Mouse (Mus musculus): ENCODE data around the gene Itgal. TPM values are rescaled to one million over a fixed set of nuclear protein-coding genes. Genes with fewer than 3 reads are reported as not detected.
A peak's percentile ranks its signal among the peaks of the same experiment; 100 is the strongest.

Itgal gene
- total and polyA plus RNA-seq, 2 experiments from 2014 or later, result 1.1 to 1.7 TPM

DNA sequence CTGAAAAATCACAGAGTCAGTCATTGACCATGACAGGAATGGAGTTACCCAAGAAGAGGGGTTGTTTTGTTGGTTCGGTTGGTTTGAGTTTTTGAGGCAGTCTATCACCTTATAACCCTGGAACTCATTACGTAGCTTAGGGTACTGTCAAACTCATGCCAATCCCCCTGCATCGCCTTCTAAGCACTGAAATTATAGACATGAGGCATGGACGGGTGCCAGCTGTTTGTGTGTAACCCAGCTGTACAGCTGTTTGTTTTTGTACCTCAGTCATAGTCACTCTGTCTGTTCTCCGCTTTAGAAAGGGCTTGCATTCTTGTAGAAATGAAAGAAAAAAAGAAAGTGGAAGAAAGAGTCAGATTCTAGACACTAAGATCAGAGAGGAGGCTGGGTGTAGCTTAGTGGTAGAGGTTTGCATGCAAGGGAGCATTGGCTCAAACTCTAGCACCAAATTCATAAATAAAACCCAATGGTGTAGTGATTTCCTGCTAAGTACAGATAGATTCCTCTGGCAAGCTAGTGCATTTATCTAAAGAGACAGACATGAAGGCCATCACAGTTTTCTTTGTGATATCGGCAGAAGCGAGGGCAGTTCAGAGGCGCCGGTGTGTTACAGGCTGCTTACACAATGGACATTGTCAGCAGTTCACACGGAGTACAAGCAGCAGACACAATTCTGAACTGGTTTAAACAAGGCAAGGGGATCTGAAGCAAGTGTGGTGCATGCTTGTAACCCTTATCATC, 33.7 kb upstream of the Itgal start:
- no peak overlapping the region for H3K4me3 ChIP-seq (ENCODE audit: low read depth, low read length)
- H3K9ac ChIP-seq (replicated peaks; ENCODE audit: low read depth, low read length), result no peak overlapping the region
- no peak for DNase-seq (ENCODE audit: low spot score)
- H3K36me3 ChIP-seq (replicated peaks; ENCODE audit: control insufficient read depth, insufficient read depth, low read length), result no peaks in the 10 kb centered on the region
- ATAC-seq (ENCODE audit: insufficient read depth, low read depth), result no peak
- H3K4me1 ChIP-seq (ENCODE audit: control insufficient read depth, insufficient read depth), result peaks cover 10% of the 10 kb centered on the region; the same call in 1 of the 2 replicates
- WGBS, result 72% methylated on average over 10 of the region's 10 CpGs
- no peak overlapping the region for H3K27ac ChIP-seq (ENCODE audit: low read depth)
- no peak overlapping the region for H3K4me2 ChIP-seq (ENCODE audit: low read depth, low read length)
- H3K9me3 ChIP-seq (replicated peaks; ENCODE audit: control insufficient read depth, low read length), result no peaks in the 10 kb centered on the region
- TF ChIP-seq CTCF (IDR thresholded peaks at IDR 0.05; ENCODE audit: low read depth) (no peak), EP300 (IDR thresholded peaks at IDR 0.05; ENCODE audit: low read depth) (no peak)
- H3K27me3 ChIP-seq (ENCODE audit: control insufficient read depth, insufficient read depth, low read length), result no peaks in the 10 kb centered on the region

DNA sequence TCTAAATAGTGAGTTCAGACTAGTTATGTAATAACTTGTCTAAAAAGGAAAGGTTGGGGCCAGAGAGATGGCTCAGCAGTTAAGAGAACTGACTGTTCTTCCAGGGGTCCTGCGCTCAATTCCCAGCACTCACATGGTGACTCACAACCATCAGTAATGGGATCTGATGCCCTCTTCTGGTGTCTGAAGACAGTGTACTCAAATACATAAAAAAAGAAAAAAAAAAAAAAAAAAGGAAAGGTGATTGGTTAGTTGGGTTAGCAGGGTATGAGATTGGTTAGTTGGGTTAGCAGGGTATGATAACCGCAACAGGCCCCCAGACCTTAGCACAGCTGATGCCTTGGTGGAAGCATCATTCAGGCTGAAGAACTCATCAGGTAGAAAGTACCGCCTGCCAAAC, 32.5 kb upstream of the Itgal start:
- Histone ChIP-seq H3K27ac (ENCODE audit: low read depth) (no peak overlapping the region), H3K9me3 (replicated peaks; ENCODE audit: control insufficient read depth, low read length) (no peaks in the 10 kb centered on the region), H3K4me1 (ENCODE audit: control insufficient read depth, insufficient read depth) (peaks cover 10% of the 10 kb centered on the region; the same call in 1 of the 2 replicates), H3K4me3 (ENCODE audit: low read depth, low read length) (no peak overlapping the region), H3K4me2 (ENCODE audit: low read depth, low read length) (no peak overlapping the region), H3K9ac (replicated peaks; ENCODE audit: low read depth, low read length) (no peak overlapping the region), H3K36me3 (replicated peaks; ENCODE audit: control insufficient read depth, insufficient read depth, low read length) (no peaks in the 10 kb centered on the region), H3K27me3 (ENCODE audit: control insufficient read depth, insufficient read depth, low read length) (no peaks in the 10 kb centered on the region)
- DNase-seq (ENCODE audit: low spot score) (no peak), ATAC-seq (ENCODE audit: insufficient read depth, low read depth) (no peak)
- TF ChIP-seq EP300 (IDR thresholded peaks at IDR 0.05; ENCODE audit: low read depth), result no peak
- TF ChIP-seq CTCF (IDR thresholded peaks at IDR 0.05; ENCODE audit: low read depth), result no peak
- WGBS, result 89% methylated on average over 3 of the region's 3 CpGs

DNA sequence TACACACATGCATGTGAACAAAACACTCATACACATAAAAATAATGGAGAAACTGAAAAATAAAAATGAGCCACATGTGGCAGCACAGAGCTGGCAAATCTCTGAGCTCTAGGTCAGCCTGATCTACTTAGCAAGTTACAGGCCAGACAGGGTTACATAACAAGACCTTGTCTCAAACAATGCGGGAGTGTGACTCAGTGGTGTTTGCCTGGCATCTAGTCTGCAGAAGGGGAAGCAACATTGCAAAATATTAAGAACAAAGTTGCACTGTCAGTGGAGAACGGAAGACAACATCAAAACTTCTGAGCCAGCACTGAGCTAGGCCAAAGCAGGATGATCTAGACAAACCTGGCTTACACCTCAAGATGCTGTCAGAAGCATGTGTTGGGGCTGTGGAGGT, 25.8 kb upstream of the Itgal start:
- H3K4me3 ChIP-seq (ENCODE audit: low read depth, low read length), result no peak overlapping the region
- ATAC-seq (ENCODE audit: insufficient read depth, low read depth) (no peak), DNase-seq (ENCODE audit: low spot score) (no peak)
- H3K9ac ChIP-seq (replicated peaks; ENCODE audit: low read depth, low read length), result no peak overlapping the region
- peaks cover 16% of the 10 kb centered on the region for H3K36me3 ChIP-seq (replicated peaks; ENCODE audit: control insufficient read depth, insufficient read depth, low read length)
- no peak overlapping the region for H3K27ac ChIP-seq (ENCODE audit: low read depth)
- 80% methylated on average over 2 of the region's 2 CpGs for WGBS
- H3K27me3 ChIP-seq (ENCODE audit: control insufficient read depth, insufficient read depth, low read length), result no peaks in the 10 kb centered on the region
- peaks cover 11% of the 10 kb centered on the region for H3K4me1 ChIP-seq (ENCODE audit: control insufficient read depth, insufficient read depth)
- TF ChIP-seq CTCF (IDR thresholded peaks at IDR 0.05; ENCODE audit: low read depth), result no peak
- no peak for TF ChIP-seq EP300 (IDR thresholded peaks at IDR 0.05; ENCODE audit: low read depth)
- no peaks in the 10 kb centered on the region for H3K9me3 ChIP-seq (replicated peaks; ENCODE audit: control insufficient read depth, low read length)
- H3K4me2 ChIP-seq (ENCODE audit: low read depth, low read length), result no peak overlapping the region

DNA sequence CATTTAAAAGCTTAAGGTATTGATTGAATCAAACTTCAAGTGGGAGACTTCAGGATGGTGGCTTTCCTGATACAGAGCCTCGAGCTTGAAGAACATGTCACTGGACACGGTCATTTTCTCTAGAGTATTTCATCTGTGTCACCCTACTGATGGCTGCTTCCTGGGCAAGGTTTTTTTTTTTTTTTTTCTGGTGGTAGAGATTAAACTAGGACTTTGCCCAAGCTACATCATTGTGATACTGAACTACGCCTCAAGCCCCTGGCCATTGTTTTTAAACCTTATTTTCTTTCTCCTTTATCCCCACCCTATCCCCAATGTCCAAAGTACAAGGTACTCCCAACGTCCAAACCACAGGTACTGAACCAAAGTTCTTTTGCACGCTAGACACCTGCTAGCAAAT, 25.4 kb upstream of the Itgal start:
- Histone ChIP-seq H3K27me3 (ENCODE audit: control insufficient read depth, insufficient read depth, low read length) (no peaks in the 10 kb centered on the region), H3K9ac (replicated peaks; ENCODE audit: low read depth, low read length) (no peak overlapping the region), H3K27ac (ENCODE audit: low read depth) (no peak overlapping the region), H3K9me3 (replicated peaks; ENCODE audit: control insufficient read depth, low read length) (no peaks in the 10 kb centered on the region), H3K4me2 (ENCODE audit: low read depth, low read length) (no peak overlapping the region), H3K36me3 (replicated peaks; ENCODE audit: control insufficient read depth, insufficient read depth, low read length) (peaks cover 16% of the 10 kb centered on the region), H3K4me3 (ENCODE audit: low read depth, low read length) (no peak overlapping the region), H3K4me1 (ENCODE audit: control insufficient read depth, insufficient read depth) (peaks cover 11% of the 10 kb centered on the region)
- no peak for DNase-seq (ENCODE audit: low spot score)
- no peak for ATAC-seq (ENCODE audit: insufficient read depth, low read depth)
- WGBS, result 89% methylated on average over 5 of the region's 5 CpGs
- TF ChIP-seq CTCF (IDR thresholded peaks at IDR 0.05; ENCODE audit: low read depth), result no peak
- TF ChIP-seq EP300 (IDR thresholded peaks at IDR 0.05; ENCODE audit: low read depth), result no peak

DNA sequence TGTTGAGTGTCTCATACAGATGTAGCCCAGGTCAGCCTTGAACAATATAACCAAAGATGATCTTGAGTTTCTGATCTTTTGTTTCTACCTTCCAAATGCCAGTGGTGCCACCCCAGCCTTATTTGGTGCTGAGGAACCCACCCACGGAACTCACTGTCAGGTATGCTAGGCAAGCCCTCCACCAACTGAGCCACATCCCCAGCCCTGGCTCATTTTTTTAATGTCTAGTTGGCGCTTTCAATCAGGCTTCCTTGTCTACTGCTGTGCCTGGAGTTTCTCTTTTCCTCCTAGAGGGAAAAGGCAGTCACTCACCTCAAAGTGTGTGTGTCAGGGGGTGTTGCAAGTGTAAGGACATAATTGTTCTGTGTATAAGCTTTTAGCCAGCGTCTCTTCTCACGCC, 25.0 kb upstream of the Itgal start:
- H3K27me3 ChIP-seq (ENCODE audit: control insufficient read depth, insufficient read depth, low read length), result no peaks in the 10 kb centered on the region
- H3K4me3 ChIP-seq (ENCODE audit: low read depth, low read length), result no peak overlapping the region
- whole genome bisulfite sequencing, result 91% methylated on average over 4 of the region's 4 CpGs
- no peak for TF ChIP-seq CTCF (IDR thresholded peaks at IDR 0.05; ENCODE audit: low read depth)
- no peak for TF ChIP-seq EP300 (IDR thresholded peaks at IDR 0.05; ENCODE audit: low read depth)
- no peak overlapping the region for H3K4me2 ChIP-seq (ENCODE audit: low read depth, low read length)
- H3K36me3 ChIP-seq (replicated peaks; ENCODE audit: control insufficient read depth, insufficient read depth, low read length), result peaks cover 16% of the 10 kb centered on the region
- H3K9me3 ChIP-seq (replicated peaks; ENCODE audit: control insufficient read depth, low read length), result no peaks in the 10 kb centered on the region
- peaks cover 11% of the 10 kb centered on the region for H3K4me1 ChIP-seq (ENCODE audit: control insufficient read depth, insufficient read depth)
- ATAC-seq (ENCODE audit: insufficient read depth, low read depth) (no peak), DNase-seq (ENCODE audit: low spot score) (no peak)
- no peak overlapping the region for H3K9ac ChIP-seq (replicated peaks; ENCODE audit: low read depth, low read length)
- no peak overlapping the region for H3K27ac ChIP-seq (ENCODE audit: low read depth)

DNA sequence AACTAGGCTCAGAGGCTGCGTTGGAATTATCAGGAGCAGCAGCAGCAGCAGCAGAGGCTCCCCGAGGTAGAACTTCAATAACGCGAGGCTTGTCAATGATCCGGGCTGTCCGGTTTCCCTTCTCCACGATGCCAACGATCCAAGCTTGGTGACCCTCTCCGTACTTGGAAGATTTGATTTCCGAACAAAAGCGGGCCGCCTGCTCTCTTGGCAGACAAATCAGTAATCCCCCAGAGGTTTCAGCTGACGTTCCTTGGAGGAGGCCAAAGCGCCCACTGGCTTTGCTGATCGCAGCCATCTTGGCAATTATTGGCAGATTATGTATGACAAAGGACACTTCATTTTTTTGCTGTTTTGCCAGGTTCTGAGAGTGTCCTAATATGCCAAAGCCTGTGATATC, 23.5 kb upstream of the Itgal start:
- no peak for TF ChIP-seq CTCF (IDR thresholded peaks at IDR 0.05; ENCODE audit: low read depth)
- no peak for TF ChIP-seq EP300 (IDR thresholded peaks at IDR 0.05; ENCODE audit: low read depth)
- H3K36me3 ChIP-seq (replicated peaks; ENCODE audit: control insufficient read depth, insufficient read depth, low read length), result peaks cover 16% of the 10 kb centered on the region
- peak overlapping the region; percentile 80 for H3K4me3 ChIP-seq (ENCODE audit: low read depth, low read length)
- no peaks in the 10 kb centered on the region for H3K27me3 ChIP-seq (ENCODE audit: control insufficient read depth, insufficient read depth, low read length)
- peaks cover 11% of the 10 kb centered on the region for H3K4me1 ChIP-seq (ENCODE audit: control insufficient read depth, insufficient read depth)
- H3K27ac ChIP-seq (ENCODE audit: low read depth), result no peak overlapping the region
- no peak for ATAC-seq (ENCODE audit: insufficient read depth, low read depth)
- H3K9ac ChIP-seq (replicated peaks; ENCODE audit: low read depth, low read length), result no peak overlapping the region
- DNase-seq (ENCODE audit: low spot score), result no peak
- H3K9me3 ChIP-seq (replicated peaks; ENCODE audit: control insufficient read depth, low read length), result no peaks in the 10 kb centered on the region
- WGBS, result 88% methylated on average over 15 of the region's 15 CpGs
- H3K4me2 ChIP-seq (ENCODE audit: low read depth, low read length), result peak overlapping the region; percentile 84
